Mouse (Mus musculus) fibroblast of lung, adult 2 months (primary cell): Measurements from ENCODE around the gene Lin28b.
"Not testable (repeated sequence)": the region's sequence is repeated elsewhere in the genome, so short reads cannot be mapped to it uniquely, and the experiment has no call there.

Experiments
- DNase-seq: peaks from one replicate; pipeline ENCODE4 v3.0.0-alpha.2; 2011; ENCODE audit warnings: low read depth

The Lin28b gene

DNA sequence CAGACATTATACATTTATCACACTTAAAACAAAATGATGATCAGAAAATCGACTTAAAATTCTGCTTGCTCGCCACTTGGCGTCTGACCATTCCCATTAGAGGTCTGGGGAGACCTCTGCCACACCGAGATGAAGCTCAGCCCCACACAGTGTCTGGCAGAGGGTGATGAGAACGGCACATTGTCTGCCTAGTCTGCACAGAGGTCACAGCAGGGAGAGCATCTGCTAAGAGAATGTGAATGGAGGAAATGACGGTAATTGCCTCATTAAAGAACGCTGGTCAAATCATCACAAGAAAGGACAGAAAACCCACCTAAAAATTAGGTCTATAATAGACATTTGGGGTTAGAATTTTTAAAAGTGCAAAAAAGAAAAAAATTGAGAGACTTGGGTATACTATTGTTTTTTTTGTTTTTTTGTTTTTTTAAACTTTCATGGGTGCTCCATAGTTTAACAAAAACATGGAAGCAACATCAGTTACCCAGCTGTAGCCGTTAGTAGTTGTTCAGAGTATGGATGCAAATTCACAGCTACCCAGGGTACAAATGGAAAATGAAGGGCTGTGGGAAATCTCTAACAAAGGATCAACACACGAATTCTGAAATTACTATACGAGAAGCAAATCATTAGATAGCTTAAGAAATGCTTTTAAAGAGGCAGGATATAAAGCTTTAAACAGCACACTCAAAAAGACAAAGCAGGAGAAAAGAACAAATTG is 75.4 kb downstream of the Lin28b start:
- no peak for DNase-seq

DNA sequence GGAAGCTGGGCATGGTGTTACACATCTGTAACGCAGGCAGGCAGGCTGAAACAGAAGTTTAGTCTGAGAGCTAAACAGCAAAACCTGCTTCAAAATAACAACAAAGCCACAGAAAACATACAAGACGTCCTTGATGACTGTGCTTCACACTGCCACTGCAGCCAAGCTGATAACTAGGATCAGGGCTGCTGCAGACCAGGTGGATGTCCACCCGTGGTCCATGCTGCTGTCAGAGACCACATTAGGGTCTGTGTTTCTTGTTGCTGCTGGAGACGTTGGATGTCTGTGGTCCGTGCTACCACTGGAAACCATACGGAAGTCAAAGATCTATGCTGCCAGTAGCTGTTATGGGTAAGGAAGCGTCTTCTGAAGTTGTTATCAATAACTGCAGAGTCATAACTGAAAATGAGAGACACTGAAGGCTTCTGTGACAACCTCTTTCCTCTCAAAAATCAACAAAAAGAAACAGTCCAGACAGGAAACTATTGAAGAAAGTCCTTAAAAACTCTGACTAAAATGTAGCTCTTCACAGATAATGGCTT is 86.4 kb downstream of the Lin28b start:
- no peak for DNase-seq

DNA sequence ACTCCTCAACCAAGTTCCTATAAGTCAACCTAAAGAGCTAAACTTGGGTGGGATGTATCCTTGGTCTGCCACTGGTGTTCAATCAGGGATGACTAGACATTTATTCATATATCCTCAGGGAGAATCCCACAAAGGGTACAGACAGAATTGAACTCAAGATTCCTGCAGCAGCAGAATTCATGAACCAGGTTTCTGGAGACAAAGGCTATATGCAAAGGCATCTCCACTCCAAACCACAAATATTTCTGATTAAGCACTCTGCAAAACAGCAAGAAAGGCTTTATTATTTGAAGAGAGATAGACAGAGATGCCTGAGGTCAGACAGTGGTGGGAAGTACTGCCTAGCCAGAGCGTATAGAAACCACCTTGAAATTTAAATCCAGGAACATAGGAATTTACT is 88.0 kb downstream of the Lin28b start:
- DNase-seq = no peak

DNA sequence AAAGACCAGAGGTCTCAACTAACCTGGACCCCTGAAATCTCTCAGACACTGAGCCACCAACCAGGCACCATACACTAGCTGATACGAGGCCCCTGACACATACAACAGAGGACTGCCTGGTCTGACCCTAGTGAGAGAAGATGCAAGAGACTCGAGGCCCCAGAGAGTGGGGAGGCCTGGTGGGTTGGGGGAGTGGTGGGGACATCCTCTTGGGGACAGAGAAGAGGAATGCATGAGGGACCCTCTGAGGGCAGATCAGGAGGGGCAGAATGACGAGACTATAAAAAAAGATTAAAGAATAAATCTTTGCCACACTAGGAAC is 103.6 kb downstream of the Lin28b start:
- DNase-seq = no peak

DNA sequence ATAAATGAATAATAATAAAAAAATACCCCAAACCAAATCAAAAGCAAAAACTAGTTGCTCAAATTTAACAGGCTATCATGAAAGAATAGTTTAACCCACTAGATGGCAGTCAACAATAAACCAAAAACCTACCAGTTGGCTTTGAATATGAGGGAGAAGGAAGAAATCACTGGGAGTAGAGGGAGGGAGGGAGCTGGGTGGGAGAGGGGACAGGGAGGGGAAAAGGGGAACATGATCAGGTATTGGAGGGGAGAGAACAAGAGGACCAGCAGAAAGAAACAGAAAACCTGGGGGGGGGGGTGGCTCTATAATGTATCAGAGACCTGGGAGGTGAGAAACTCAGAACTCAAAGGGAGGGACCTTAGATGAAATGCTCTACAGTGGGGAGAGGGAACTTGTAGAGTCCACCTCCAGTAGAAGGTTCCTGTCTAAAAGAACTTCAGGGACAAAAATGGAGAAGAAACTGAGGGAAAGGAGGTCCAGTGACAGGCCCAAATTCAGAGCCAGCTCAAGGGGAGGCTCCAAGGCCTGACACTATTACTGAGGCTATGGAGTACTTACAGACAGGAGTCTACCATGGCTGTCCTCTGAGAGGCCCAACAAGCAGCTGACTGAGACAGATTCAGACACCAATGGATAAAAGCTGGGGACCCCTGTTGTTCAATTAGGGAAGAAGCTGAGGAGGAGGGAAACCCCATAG is 104.1 kb downstream of the Lin28b start:
- peak; percentile 2 for DNase-seq

DNA sequence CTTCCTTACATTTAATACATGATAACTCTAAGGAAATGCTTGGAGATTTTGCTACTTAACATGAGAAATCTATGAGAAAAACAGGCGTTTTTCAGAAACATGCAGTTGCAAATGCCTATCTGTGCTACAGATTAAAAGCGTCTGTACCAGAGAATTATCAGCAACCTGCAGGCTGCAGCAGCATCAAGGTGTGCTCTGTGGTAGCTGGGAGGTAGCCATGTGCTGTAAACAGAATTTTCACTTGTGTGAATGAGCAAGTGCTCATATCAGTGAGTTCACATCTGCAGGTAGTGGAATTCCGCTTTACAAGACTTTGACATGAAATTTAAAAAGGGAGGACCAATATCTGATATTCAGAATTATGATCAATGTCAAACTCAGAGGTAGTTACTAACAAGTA is 107.9 kb downstream of the Lin28b start:
- DNase-seq = no peak

DNA sequence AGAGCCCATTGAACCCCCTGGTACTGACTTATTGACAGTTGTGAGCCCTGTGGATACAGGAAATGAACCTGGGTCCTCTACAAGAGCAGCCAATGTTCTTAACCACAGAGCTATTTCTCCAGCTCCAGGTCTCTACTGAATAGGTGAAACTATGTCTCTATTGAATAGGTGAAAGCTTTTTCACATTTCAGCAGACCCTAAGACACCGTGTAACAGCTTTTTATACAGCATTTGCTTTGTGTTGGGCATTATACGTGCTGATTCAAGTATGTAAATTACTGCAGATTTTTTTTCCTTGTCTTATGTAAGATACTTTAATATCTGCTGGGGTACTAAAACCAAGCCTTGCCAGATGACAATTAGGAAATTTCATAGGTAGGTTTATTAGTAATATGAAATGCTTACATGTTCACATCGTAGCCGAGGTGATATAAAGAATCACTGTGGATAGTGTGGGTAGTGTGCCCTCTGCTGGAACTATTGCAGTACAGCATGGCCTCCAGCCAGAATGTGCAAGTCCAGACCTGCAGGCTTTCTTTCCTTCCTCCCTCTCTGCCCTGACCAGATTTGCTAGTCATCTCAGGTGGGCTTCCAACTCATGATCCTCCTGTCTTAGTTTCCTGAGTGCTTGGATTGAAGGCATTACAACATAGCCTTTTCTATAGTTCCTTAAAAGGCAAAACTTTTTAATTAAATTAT is 113.1 kb downstream of the Lin28b start:
- DNase-seq = peak; percentile 49

DNA sequence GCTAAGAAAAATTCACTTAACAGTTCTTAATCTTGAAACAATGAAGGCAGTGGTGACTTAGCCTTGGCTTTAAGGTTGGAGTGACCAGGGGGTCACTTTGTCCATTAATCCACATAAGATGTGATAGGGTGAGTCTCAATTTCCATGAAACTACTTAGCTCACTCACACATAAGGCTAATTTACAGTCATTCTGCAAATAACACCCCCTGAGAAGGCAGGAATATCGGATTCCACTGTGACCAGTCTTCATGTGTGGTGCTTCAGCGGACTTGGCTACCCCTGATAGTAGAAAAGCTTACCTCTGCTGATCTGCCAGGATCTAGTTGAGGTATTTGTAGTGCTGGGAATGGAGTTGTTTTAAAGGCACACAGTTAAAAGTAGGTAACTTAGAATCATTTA is 115.7 kb downstream of the Lin28b start:
- DNase-seq = no peak

DNA sequence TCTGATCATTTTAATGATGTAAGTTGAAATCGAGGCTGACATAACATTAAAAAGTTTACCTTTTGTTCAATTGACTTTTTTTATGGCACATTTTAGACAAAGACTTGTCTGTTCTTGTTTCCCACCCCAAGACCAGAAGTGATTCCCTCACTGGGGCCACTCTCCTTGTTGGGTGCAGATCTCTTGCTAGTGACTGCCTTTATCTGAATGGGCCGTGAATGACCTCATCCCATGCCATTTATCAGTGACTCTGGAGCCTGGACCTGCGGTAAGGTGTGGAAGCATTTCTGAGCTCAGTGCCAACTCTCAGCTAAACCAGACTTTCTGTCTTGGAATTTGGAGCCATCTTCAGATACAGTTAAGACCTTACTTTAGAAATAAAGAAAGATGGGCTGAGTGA is 116.6 kb downstream of the Lin28b start:
- no peak for DNase-seq

DNA sequence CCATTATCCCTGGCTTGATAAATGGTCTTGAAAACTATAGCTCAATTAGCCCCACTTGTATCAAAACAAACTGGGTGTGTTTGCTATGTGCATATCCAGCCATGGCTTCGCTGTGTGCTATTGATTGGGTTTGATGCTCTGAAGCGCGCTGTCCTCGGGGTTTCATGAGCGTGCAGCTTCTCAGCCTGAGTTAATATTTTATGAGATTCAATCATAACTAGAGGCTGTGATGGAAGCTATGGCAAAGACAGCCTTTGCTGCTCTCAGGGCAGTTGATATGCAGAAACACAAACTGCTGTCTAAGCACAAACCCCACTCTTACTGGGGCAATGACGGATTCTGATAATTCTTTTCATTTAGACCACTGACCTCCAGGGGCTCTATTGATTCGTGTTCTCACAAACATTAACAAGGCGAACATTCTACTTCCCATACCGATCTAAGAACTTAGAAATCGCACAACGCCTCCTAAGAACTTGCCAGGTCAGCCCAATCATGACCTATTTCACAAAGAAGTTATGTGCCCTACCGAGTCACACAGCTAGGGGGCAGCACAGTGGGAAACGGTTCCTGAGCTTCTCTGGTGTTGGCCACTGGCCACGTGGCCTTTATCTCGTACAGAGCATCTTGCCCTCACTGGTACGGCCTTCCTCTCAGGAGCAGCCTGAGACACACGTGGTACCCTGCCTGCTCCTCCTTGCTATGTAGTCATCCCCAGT is 119.0 kb downstream of the Lin28b start:
- no peak for DNase-seq

DNA sequence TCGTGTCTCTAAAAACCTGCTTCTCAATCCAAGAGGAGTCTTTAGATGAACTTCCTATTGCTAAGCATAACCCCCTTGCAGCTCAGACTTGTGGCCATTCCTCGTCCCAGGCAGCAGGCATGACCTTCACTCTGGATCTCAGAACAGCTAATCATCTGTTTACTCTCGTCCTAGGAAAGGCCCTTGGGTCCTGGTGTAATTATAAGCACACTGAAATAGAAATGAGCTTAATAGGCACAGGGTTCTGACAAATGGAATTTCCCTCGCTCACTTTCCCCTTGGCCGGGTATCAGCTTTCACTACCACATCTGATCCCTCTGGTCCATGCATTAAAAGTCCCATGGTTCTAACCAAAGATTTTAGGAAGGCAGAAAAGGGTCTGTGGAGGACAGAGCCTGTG is 122.8 kb downstream of the Lin28b start:
- DNase-seq = no peak

DNA sequence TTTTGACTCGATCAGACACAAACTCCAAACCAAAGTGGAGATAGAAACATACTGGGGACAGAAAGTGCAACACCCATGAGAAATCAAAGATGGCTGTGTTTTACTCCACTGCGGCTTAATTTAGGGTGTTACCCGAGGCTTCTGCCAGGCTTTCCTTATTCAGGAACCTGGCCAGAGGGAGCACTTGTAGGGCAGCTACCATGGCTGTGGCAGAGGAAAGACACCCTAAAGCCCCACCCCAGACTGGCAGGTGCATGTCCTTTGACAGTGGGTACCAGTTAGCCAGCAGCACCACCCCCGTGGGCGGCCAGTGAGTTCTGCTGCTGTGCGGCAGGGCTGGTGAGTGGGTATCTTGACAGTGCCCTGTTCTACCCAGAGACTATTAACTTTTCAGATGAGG is 130.1 kb downstream of the Lin28b start:
- DNase-seq = no peak

DNA sequence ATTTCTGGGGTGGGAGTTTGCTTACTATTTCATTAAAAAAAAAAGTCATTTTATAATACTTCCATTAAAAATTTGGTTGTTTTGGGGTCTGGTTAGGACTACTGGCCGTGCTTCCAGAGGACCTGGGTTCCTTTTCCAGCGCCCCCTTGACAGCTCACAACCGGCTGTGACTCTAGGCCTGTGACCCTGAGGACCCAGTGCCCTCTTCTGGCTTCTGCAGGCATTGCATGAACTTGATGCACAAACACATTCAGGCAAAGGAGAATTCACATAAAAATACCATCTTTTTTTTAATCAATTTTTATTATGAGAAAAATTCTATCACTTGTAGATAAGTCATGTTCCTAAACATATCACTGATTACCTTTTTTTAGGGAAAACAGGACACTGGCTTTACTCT is 138.1 kb downstream of the Lin28b start:
- DNase-seq = not testable (repeated sequence)

DNA sequence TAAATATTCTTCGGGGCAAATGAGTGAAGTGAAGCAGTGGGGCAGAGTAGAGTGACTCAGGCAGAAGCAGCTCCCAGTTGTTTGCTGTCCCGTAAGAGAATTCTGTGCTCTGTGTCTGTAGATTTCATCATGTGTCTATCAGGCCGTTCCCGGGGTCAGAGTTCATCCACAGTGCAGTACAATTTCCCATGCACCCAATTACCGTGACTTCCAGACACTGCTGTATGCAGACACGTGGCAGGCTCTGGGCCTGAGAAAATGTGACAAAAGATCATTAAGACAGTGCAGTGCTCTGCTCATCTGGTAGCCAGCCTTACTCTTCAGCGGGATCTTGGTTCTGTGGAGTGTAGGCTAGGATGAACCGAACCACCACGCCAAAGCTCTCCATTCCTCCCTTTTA is 141.0 kb downstream of the Lin28b start:
- no peak for DNase-seq

DNA sequence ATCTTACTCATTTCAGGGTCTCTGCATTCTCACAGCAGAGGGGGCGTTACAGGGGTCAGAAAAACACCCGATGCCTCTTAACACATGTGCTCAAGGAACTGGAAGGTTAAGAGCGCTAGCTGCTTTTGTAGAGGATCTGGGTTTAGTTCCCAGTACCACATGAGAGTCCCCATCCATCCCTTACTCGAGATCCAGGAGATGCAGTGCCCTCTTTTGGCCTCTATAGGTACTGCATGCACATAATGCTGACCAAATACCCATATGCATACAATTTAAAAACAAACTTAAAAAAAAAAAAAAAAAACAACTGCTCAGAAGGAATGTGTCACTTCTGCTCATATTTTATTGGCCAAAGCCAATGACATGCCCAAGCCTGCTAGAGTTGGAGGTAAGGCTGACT is 141.8 kb downstream of the Lin28b start:
- DNase-seq = no peak

DNA sequence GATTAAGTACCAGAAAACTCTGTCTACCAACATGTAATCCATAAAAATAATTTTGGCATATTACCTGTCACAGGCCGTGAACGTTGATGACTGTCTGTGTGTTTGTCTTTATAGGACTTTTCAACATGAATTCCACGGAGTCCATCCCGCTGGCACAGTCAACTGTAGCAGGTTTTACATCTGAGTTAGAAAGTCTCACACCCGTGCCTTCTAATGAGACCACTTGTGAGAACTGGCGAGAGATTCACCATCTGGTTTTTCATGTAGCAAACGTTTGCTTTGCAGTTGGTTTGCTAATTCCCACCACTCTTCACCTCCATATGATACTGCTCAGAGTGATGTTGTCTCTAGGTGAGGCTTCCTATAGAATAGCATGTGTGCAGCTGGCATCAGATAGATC is 147.1 kb downstream of the Lin28b start:
- DNase-seq = no peak

DNA sequence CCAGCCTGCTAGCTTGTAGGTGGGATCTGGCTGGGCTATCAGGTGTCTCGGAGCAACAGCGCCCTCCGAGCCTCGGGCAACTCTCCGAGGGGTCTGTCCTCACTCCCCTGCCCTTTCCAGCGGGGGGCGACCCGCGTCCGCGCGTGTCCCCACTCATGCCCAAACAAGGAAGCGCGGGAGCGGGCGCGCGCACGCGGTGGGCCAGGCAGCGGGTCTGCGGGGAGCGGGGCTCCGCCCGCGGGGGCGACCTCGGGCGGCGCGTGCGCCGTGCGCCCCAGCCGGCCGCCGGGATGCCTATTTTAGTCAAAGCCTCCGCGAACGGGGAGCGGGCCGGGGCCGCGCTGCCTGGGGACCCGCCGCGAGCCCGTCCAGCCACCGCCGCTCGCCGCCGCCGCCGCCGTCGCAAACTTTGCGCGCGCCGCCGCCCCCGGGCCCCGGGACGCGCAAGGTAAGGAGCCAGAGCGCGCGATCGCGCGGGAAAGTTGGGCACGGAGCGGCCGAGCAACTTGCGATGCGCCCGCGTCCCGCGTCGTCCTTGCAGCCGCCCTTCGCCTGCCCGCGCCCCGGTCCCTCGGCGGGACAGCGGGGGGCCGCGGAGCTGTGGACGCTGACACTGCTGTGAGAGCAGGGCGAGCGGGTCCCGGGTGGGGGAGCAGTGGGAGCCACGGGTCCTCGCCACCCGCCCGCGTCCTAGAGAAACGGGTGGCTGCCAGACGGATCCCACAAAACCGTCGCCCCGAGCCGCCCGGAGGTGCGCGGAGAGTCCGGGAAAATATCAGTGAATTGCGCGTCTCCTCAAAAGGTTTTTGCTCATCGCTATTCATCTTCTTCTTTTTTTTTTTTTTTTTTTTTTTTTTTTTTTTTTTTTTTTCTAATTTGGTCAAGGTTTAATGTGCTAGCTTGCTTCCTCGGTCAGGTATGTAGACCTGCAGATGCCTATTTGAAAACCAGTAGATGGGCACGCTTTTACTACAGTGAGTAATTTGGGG is 150.5 kb downstream of the Lin28b start, which contains the start of gene Bves:
Bves (plus strand) TSS at position 339 of the 989 bp plus-strand sequence.
- no peak for DNase-seq

DNA sequence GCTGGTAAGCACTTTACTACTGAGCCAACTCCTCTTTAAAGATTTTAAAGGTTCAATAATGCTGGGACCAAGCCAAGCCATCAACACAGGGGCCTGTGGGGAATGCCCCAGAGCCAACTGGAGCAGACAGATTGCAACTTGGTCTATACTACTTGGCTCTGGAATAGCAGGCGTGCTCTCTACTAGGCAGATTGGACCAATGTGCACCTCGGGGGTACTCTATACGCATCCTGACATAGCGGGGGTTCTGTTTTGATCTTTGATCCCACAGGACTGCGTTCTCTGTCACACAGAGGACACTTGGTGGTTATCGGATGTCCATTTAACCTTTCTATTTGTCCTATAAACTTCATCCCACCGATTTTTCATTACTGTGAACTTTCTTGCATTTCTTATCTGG is 151.3 kb downstream of the Lin28b start:
- no peak for DNase-seq

DNA sequence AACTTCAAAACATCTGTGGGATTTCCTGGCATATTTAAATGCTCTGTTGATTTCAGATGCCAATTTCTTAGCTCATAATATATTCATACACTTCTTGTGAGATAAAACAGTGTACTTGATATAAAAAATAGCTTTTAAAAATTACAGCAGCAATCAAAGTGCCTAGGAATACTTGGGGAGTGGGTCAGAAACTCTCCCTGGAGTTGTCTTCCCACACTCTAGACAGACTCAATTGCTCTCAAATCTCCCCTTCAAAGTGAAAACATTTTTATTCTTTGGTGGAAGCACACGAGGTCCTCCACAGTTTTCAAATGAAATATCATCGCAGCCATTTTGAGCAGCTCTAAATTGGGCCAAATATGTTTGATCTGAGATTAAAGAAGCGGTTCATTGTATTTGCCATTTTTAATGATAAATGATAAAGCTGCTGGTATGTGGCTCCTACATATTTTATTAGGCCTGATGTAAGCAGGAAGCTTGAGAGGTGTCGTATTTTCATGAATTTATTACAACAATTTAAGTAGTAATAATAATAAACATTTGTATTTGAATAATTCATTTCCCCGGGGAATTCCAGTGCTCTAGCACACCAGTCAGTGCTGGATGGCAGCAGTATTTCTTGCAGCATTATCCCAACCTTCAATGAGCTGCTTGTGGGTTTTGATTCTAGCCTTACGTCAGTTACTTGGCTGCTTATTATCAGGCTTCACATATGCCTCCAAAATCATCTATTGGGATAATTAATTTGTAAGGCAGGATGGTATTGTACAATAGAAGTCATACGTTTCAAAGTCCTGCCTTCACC is 157.8 kb downstream of the Lin28b start:
- no peak for DNase-seq
